Mouse (Mus musculus): ENCODE results near the gene Rap1b. TPM values are rescaled to one million over a fixed set of nuclear protein-coding genes. Genes with fewer than 3 reads are reported as not detected.
A peak's percentile ranks its signal among the peaks of the same experiment; 100 is the strongest.

Gene Rap1b
- polyA plus RNA-seq, 1 experiment from 2014 or later, result 160 TPM

GRCm38 (mm10) chr10:117874936-117875335 is 29.1 kb upstream of the Rap1b start:
- WGBS, result 68% methylated on average over 10 of the region's 10 CpGs
- Histone ChIP-seq H3K9ac (no peak overlapping the region), H3K27me3 (no peaks in the 10 kb centered on the region), H3K9me3 (no peaks in the 10 kb centered on the region), H3K27ac (no peak overlapping the region), H3K36me3 (no peaks in the 10 kb centered on the region), H3K4me3 (no peak overlapping the region), H3K4me1 (no peaks in the 10 kb centered on the region), H3K4me2 (replicated peaks) (no peak overlapping the region)
- no peak for ATAC-seq (ENCODE audit: insufficient number of reproducible peaks, insufficient read depth, low FRiP score, low TSS enrichment)

DNA sequence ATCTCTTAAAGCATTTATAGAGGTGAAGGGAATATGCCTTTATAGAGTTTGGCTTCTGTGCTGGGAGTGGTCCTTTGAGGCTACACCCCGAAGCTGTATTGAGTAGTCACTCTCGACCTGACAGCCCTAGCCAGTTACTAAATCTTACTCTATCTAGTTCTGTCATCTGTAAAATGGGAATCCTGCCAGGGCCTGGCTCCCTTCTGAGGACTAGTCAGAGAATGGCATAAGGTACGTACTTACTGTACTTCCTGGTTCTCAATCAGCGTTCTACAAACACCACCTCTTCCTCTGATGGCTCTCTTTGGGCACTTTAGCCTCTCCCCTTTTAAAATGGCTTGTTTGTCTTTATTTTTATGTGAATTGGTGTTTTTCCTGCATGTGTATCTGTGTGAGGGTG is 28.1 kb upstream of the Rap1b start:
- WGBS, result 87% methylated on average over 4 of the region's 4 CpGs
- no peaks in the 10 kb centered on the region for H3K27me3 ChIP-seq
- no peak overlapping the region for H3K4me2 ChIP-seq (replicated peaks)

DNA sequence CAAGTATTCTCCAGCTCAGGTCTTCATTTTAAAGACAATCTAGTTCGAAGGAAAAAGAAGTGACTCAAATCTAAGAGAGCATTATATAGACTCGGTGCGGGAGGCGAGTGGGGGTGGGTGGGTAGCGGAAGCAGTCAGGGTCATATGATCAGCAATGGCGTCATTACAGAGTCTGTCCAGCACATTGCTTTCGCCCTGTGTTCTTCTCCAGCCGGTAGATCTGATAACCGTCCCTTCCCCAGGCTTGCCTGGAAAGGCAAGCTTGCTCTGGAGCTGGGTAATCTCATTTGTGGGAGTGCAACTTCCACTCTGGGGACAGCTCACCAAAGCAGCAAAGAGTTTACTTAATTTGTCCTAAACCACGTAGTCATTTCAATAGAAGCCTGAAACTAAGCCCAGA is 26.6 kb upstream of the Rap1b start:
- Histone ChIP-seq H3K9me3 (0 out of 2 replicates have a peak, but pooled peaks cover 3% of the 10 kb centered on the region), H3K4me1 (no peaks in the 10 kb centered on the region), H3K4me3 (no peak overlapping the region), H3K9ac (no peak overlapping the region), H3K36me3 (no peaks in the 10 kb centered on the region), H3K27me3 (no peaks in the 10 kb centered on the region), H3K27ac (no peak overlapping the region), H3K4me2 (replicated peaks) (no peak overlapping the region)
- WGBS, result 82% methylated on average over 10 of the region's 10 CpGs
- no peak for ATAC-seq (ENCODE audit: insufficient number of reproducible peaks, insufficient read depth, low FRiP score, low TSS enrichment)

More for the DNA sequence above, 28.1 kb upstream of the Rap1b start:
- no peak for ATAC-seq (ENCODE audit: insufficient number of reproducible peaks, insufficient read depth, low FRiP score, low TSS enrichment)
- Histone ChIP-seq H3K9ac (no peak overlapping the region), H3K4me3 (no peak overlapping the region), H3K27ac (no peak overlapping the region), H3K9me3 (no peaks in the 10 kb centered on the region), H3K4me1 (no peaks in the 10 kb centered on the region), H3K36me3 (no peaks in the 10 kb centered on the region)

DNA sequence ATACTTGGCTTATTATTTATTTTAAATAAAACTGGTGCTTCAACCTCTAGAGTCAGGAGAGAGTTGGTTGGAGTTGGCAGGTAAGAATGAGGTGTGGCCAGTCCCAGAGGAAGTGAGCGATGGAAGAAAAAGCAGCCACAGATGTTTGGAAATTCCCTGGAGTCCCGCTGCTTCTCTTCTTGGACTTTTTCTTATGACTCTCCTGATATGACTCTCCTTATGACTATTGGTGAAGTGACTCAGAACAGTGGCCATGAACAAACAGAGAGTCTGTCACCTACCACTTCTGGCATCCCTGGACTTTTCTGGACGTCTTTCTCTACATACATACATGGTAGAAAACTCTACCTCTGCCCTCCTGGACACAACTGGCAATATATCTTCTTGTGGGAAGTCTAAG is 21.5 kb upstream of the Rap1b start:
- WGBS, result 86% methylated on average over 3 of the region's 3 CpGs
- Histone ChIP-seq H3K4me3 (no peak overlapping the region), H3K27ac (no peak overlapping the region), H3K4me1 (no peaks in the 10 kb centered on the region), H3K9ac (no peak overlapping the region), H3K9me3 (0 out of 2 replicates have a peak, but pooled peaks cover 3% of the 10 kb centered on the region), H3K36me3 (no peaks in the 10 kb centered on the region), H3K4me2 (replicated peaks) (no peak overlapping the region), H3K27me3 (no peaks in the 10 kb centered on the region)
- no peak for ATAC-seq (ENCODE audit: insufficient number of reproducible peaks, insufficient read depth, low FRiP score, low TSS enrichment)

DNA sequence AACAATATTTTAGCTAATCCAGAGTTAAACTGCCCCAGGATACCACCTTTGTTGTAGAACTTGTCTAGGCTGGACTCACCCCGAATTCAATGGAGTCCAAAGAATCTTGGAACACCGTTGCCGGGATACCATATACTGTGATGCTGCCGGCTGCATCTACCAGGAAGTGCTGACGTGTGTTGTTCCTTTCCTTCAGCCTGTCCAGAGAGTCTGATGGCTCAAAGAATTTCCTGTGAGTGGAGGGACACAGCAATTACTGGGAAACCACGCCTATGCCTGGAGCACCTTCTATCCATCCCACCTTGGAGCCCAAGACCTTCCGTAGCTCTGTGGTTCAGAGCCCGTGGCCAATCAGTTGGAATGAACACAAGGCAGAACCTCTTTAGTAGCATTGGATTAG is 20.8 kb upstream of the Rap1b start:
- WGBS, result 76% methylated on average over 8 of the region's 8 CpGs
- Histone ChIP-seq H3K9me3 (0 out of 2 replicates have a peak, but pooled peaks cover 3% of the 10 kb centered on the region), H3K4me1 (no peaks in the 10 kb centered on the region), H3K4me3 (no peak overlapping the region), H3K36me3 (no peaks in the 10 kb centered on the region), H3K9ac (no peak overlapping the region), H3K27ac (no peak overlapping the region), H3K27me3 (no peaks in the 10 kb centered on the region), H3K4me2 (replicated peaks) (no peak overlapping the region)
- no peak for ATAC-seq (ENCODE audit: insufficient number of reproducible peaks, insufficient read depth, low FRiP score, low TSS enrichment)

GRCm38 (mm10) chr10:117864695-117865094 is 18.9 kb upstream of the Rap1b start:
- no peak overlapping the region for H3K4me3 ChIP-seq
- no peaks in the 10 kb centered on the region for H3K27me3 ChIP-seq
- WGBS, result 64% methylated on average over 6 of the region's 6 CpGs
- H3K9me3 ChIP-seq, result 0 out of 2 replicates have a peak, but pooled peaks cover 3% of the 10 kb centered on the region
- no peak overlapping the region for H3K4me2 ChIP-seq (replicated peaks)
- no peak for ATAC-seq (ENCODE audit: insufficient number of reproducible peaks, insufficient read depth, low FRiP score, low TSS enrichment)
- no peaks in the 10 kb centered on the region for H3K36me3 ChIP-seq
- no peak overlapping the region for H3K27ac ChIP-seq
- H3K9ac ChIP-seq, result no peak overlapping the region
- H3K4me1 ChIP-seq, result no peaks in the 10 kb centered on the region

GRCm38 (mm10) chr10:117864251-117864650 is 18.4 kb upstream of the Rap1b start:
- H3K4me1 ChIP-seq, result no peaks in the 10 kb centered on the region
- no peak overlapping the region for H3K4me2 ChIP-seq (replicated peaks)
- H3K27me3 ChIP-seq, result no peaks in the 10 kb centered on the region
- WGBS, result 77% methylated on average over 4 of the region's 4 CpGs
- no peak overlapping the region for H3K27ac ChIP-seq
- 0 out of 2 replicates have a peak, but pooled peaks cover 3% of the 10 kb centered on the region for H3K9me3 ChIP-seq
- H3K9ac ChIP-seq, result no peak overlapping the region
- no peak overlapping the region for H3K4me3 ChIP-seq
- no peak for ATAC-seq (ENCODE audit: insufficient number of reproducible peaks, insufficient read depth, low FRiP score, low TSS enrichment)
- no peaks in the 10 kb centered on the region for H3K36me3 ChIP-seq

GRCm38 (mm10) chr10:117862014-117862580 is 16.3 kb upstream of the Rap1b start:
- Histone ChIP-seq H3K9ac (no peak overlapping the region), H3K36me3 (no peaks in the 10 kb centered on the region), H3K4me3 (no peak overlapping the region), H3K27ac (no peak overlapping the region), H3K27me3 (no peaks in the 10 kb centered on the region), H3K9me3 (no peaks in the 10 kb centered on the region), H3K4me2 (replicated peaks) (no peak overlapping the region), H3K4me1 (no peaks in the 10 kb centered on the region)
- WGBS, result 69% methylated on average over 11 of the region's 11 CpGs
- ATAC-seq (ENCODE audit: insufficient number of reproducible peaks, insufficient read depth, low FRiP score, low TSS enrichment), result peak; percentile 82

- 79% methylated on average over 15 of the region's 16 CpGs for WGBS
- no peak for ATAC-seq (ENCODE audit: insufficient number of reproducible peaks, insufficient read depth, low FRiP score, low TSS enrichment)
Observed at GRCm38 (mm10) chr10:117860958-117861357, 15.1 kb upstream of the Rap1b start.

DNA sequence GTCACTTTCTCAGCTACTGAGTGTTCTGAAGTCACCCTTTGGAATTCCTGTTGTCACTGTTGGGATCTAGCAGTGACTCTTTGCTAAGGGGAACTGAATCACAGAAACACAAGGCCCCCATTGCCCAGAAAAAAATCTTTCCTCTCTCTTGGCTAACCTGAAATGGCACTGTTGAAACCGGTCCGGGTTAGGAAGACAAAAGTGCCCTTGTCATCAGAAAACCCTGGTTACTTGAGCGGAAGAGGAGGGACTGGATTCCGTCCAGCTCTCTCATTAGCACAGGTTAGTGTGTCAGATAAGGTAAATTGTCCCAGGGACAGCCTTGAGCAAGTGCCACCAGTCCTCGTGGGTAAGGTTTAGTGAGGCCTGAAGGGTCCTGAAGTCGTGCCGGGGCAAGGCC is 14.5 kb upstream of the Rap1b start:
- H3K27me3 ChIP-seq, result no peaks in the 10 kb centered on the region
- no peaks in the 10 kb centered on the region for H3K4me1 ChIP-seq
- H3K9ac ChIP-seq, result no peak overlapping the region
- H3K9me3 ChIP-seq, result no peaks in the 10 kb centered on the region
- no peak for ATAC-seq (ENCODE audit: insufficient number of reproducible peaks, insufficient read depth, low FRiP score, low TSS enrichment)
- no peak overlapping the region for H3K4me2 ChIP-seq (replicated peaks)
- H3K36me3 ChIP-seq, result no peaks in the 10 kb centered on the region
- 74% methylated on average over 7 of the region's 7 CpGs for WGBS
- no peak overlapping the region for H3K27ac ChIP-seq
- H3K4me3 ChIP-seq, result no peak overlapping the region

More at GRCm38 (mm10) chr10:117860958-117861357, 15.1 kb upstream of the Rap1b start:
- no peaks in the 10 kb centered on the region for H3K27me3 ChIP-seq
- no peak overlapping the region for H3K9ac ChIP-seq
- H3K27ac ChIP-seq, result no peak overlapping the region
- no peaks in the 10 kb centered on the region for H3K4me1 ChIP-seq
- no peak overlapping the region for H3K4me3 ChIP-seq
- no peaks in the 10 kb centered on the region for H3K36me3 ChIP-seq
- no peaks in the 10 kb centered on the region for H3K9me3 ChIP-seq
- H3K4me2 ChIP-seq (replicated peaks), result no peak overlapping the region

DNA sequence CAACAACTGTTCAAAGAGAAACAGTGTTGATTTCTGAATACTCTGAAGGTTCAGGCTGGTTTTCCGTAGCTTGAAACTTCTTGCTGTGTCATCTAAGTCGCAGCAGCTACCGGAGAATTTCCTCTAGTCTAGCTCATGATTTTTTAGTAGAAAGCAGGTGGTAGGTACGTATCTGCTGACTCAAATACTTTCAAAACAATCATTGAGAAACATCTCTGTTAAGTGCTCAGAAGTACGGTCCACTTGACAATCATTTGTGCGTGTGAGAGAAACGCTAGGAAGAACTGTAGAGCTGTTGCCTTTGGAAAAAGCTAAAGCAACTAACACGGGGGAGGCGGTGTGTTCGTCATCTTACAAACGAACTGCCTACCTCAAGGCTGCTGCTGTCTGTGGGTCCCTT is 14.0 kb upstream of the Rap1b start:
- Histone ChIP-seq H3K36me3 (no peaks in the 10 kb centered on the region), H3K4me1 (no peaks in the 10 kb centered on the region), H3K4me3 (no peak overlapping the region), H3K9me3 (no peaks in the 10 kb centered on the region), H3K27ac (no peak overlapping the region), H3K9ac (no peak overlapping the region), H3K27me3 (no peaks in the 10 kb centered on the region), H3K4me2 (replicated peaks) (no peak overlapping the region)
- no peak for ATAC-seq (ENCODE audit: insufficient number of reproducible peaks, insufficient read depth, low FRiP score, low TSS enrichment)
- WGBS, result 87% methylated on average over 11 of the region's 11 CpGs

- Histone ChIP-seq H3K4me3 (no peak overlapping the region), H3K36me3 (no peaks in the 10 kb centered on the region), H3K9ac (no peak overlapping the region), H3K9me3 (no peaks in the 10 kb centered on the region), H3K4me2 (replicated peaks) (no peak overlapping the region), H3K4me1 (no peaks in the 10 kb centered on the region), H3K27ac (no peak overlapping the region), H3K27me3 (no peaks in the 10 kb centered on the region)
- 68% methylated on average over 5 of the region's 5 CpGs for WGBS
- no peak for ATAC-seq (ENCODE audit: insufficient number of reproducible peaks, insufficient read depth, low FRiP score, low TSS enrichment)
Observed at GRCm38 (mm10) chr10:117858241-117858640, 12.4 kb upstream of the Rap1b start.

Data from embryonic facial prominence, embryonic 12.5 days (tissue).